Mouse (Mus musculus) ES-Bruce4 (cell line): ENCODE measurements around the gene Gm13030. TPM values are rescaled to one million over a fixed set of nuclear protein-coding genes. Genes with fewer than 3 reads are reported as not detected.

ENCODE experiments used
- H3K27ac ChIP-seq: 2 replicates; pipeline ENCODE4 v1.5.1; 2012; ENCODE audit warnings: low read length, inconsistent platforms; ENCODE audit not compliant: insufficient read depth
- H3K27me3 ChIP-seq: 2 replicates; pipeline ENCODE4 v1.6.1; 2012; ENCODE audit warnings: mild to moderate bottlenecking, low read length, inconsistent platforms; ENCODE audit not compliant: control insufficient read depth, poor library complexity, insufficient read depth, severe bottlenecking
- H3K36me3 ChIP-seq: 2 replicates; pipeline ENCODE4 v1.6.1; 2012; ENCODE audit warnings: inconsistent platforms, mild to moderate bottlenecking, low read length, moderate library complexity; ENCODE audit not compliant: control insufficient read depth, poor library complexity, insufficient read depth, severe bottlenecking
- H3K4me1 ChIP-seq: one replicate; pipeline ENCODE4 v1.8.1; 2011; ENCODE audit warnings: low read length; ENCODE audit not compliant: control insufficient read depth, insufficient read depth
- H3K4me3 ChIP-seq: 2 replicates; pipeline ENCODE4 v1.5.1; 2011; ENCODE audit warnings: low read depth, mild to moderate bottlenecking, low read length
- H3K9ac ChIP-seq: 2 replicates; pipeline ENCODE4 v1.6.1; 2012; ENCODE audit warnings: low read depth, mild to moderate bottlenecking, inconsistent platforms; ENCODE audit not compliant: poor library complexity, severe bottlenecking
- H3K9me3 ChIP-seq: replicated peaks from 2 replicates; pipeline ENCODE4 v1.6.1; 2012; ENCODE audit warnings: mild to moderate bottlenecking, low read length, inconsistent platforms; ENCODE audit not compliant: control insufficient read depth, poor library complexity, insufficient read depth, severe bottlenecking
- CTCF ChIP-seq: IDR thresholded peaks from one replicate; pipeline ENCODE4 v1.8.1; 2011; ENCODE audit warnings: low read depth, low read length
- EP300 ChIP-seq: IDR thresholded peaks from 2 replicates; pipeline ENCODE4 v1.6.1; 2011; ENCODE audit warnings: low read depth, low read length; ENCODE audit not compliant: insufficient read depth
- POLR2A ChIP-seq: IDR thresholded peaks from one replicate; pipeline ENCODE4 v1.8.1; 2011; ENCODE audit warnings: low read length; ENCODE audit not compliant: insufficient read depth
- polyA plus RNA-seq: library from polyadenylated mRNA; stranded (reverse); fragments of >200 nt; gene quantifications from 2 replicates; pipeline ENCODE4 v1.2.4, GENCODE M21; 2011; ENCODE audit warnings: low read depth; ENCODE audit not compliant: missing spikeins, insufficient read depth, insufficient read length

Gm13030 gene
- not detected in 2 replicates for polyA plus RNA-seq

GRCm38 (mm10) chr4:138873864-138874263, at the start of gene Gm13030:
TSS of gene Gm13030 (minus strand) at chr4:138873964.
- H3K27me3 ChIP-seq: no peaks in the 10 kb centered on the region
- H3K36me3 ChIP-seq: no peaks in the 10 kb centered on the region
- H3K4me1 ChIP-seq: peaks cover 2% of the 10 kb centered on the region
- no peak within 1 kb of the TSS for H3K9ac ChIP-seq
- no peak within 1 kb of the TSS for H3K4me3 ChIP-seq
- no peak for TF ChIP-seq CTCF
- TF ChIP-seq EP300: no peak
- TF ChIP-seq POLR2A: no peak
- no peaks in the 10 kb centered on the region for H3K9me3 ChIP-seq
- no peak within 1 kb of the TSS for H3K27ac ChIP-seq

GRCm38 (mm10) chr4:138922131-138922459, 48.3 kb upstream of the Gm13030 start:
- TF ChIP-seq EP300: 0 out of 2 replicates have a peak, but pooled peaks have one; percentile 4
- peak; percentile 99 for TF ChIP-seq CTCF
- no peak for TF ChIP-seq POLR2A
- H3K27me3 ChIP-seq: no peaks in the 10 kb centered on the region
- no peaks in the 10 kb centered on the region for H3K9me3 ChIP-seq
- H3K4me3 ChIP-seq: peak overlapping the region; percentile 38
- H3K36me3 ChIP-seq: no peaks in the 10 kb centered on the region
- no peaks in the 10 kb centered on the region for H3K4me1 ChIP-seq
- no peak overlapping the region for H3K9ac ChIP-seq
- H3K27ac ChIP-seq: no peak overlapping the region

DNA sequence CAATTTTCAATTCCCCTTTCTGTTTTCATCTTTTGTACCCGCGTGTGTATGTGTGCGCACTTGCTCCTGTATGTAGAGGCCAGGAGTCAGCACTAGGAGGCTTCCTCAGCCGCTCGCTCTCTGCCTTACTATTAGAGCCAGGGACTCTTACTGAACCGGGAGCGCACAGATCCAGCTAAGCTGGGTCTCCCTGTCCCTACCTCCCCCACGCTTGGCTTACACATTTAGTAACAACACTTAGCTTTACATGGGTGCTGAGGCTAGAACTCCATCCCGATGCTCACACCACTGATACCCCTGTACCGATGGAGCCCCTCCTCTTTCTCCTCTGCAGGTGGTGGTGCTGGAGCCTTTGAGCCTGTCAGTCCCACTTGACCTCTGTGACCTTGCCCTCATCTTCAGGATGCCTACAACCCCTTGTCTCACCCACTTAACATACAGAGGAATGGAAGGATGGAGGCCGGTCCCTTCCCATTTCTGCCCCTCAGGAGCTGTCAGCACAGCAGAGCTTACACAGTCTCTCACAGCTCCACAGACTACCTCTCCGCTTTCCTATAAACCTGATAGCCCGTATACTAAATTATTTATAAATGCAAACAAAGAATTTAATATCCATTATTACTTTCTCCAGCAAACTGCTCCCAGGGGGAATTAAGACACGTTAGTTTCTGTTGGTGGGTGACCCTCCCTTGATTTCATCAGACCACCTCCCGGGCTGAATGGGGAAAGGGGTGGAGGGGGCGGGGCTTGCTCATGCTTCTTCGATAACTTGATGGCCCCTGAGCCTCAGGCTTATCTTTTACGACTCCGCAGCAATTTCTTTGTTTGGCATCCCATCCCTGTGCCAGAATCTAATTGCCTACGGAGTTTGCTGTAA, 47.7 kb upstream of the Gm13030 start:
- H3K27ac ChIP-seq: no peak overlapping the region
- peak overlapping the region; percentile 38 for H3K4me3 ChIP-seq
- no peaks in the 10 kb centered on the region for H3K27me3 ChIP-seq
- TF ChIP-seq POLR2A: no peak
- TF ChIP-seq CTCF: no peak
- TF ChIP-seq EP300: no peak
- H3K9me3 ChIP-seq: no peaks in the 10 kb centered on the region
- no peaks in the 10 kb centered on the region for H3K4me1 ChIP-seq
- no peaks in the 10 kb centered on the region for H3K36me3 ChIP-seq
- no peak overlapping the region for H3K9ac ChIP-seq

DNA sequence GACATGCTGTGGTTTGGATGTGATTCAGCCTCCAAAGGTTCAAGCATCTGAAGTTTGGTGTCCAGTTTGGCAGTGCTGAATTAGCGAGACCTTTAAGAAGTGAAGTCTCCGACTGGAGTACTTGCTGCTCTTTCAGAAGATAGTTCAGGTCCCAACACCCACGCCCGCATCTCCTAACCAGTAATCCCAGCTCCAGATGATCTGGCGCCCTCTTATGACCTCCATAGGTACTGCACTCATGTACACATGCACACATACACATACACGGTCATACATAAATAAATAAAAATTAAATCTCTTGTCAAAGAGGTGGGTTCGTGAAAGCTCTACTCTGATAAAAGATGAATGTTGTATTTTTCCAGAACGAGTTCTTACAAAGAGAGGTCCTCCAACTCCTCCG, 43.5 kb upstream of the Gm13030 start:
- H3K27me3 ChIP-seq: no peaks in the 10 kb centered on the region
- H3K9ac ChIP-seq: no peak overlapping the region
- peak; percentile 40 for TF ChIP-seq CTCF
- no peak for TF ChIP-seq EP300
- H3K4me1 ChIP-seq: no peaks in the 10 kb centered on the region
- H3K9me3 ChIP-seq: no peaks in the 10 kb centered on the region
- no peak overlapping the region for H3K4me3 ChIP-seq
- no peaks in the 10 kb centered on the region for H3K36me3 ChIP-seq
- H3K27ac ChIP-seq: no peak overlapping the region

- H3K4me1 ChIP-seq: no peaks in the 10 kb centered on the region
- no peaks in the 10 kb centered on the region for H3K9me3 ChIP-seq
Observed at GRCm38 (mm10) chr4:138913797-138914196, 40.0 kb upstream of the Gm13030 start, which contains the start of gene Otud3. TSS of gene Otud3 (minus strand) at chr4:138913945.

DNA sequence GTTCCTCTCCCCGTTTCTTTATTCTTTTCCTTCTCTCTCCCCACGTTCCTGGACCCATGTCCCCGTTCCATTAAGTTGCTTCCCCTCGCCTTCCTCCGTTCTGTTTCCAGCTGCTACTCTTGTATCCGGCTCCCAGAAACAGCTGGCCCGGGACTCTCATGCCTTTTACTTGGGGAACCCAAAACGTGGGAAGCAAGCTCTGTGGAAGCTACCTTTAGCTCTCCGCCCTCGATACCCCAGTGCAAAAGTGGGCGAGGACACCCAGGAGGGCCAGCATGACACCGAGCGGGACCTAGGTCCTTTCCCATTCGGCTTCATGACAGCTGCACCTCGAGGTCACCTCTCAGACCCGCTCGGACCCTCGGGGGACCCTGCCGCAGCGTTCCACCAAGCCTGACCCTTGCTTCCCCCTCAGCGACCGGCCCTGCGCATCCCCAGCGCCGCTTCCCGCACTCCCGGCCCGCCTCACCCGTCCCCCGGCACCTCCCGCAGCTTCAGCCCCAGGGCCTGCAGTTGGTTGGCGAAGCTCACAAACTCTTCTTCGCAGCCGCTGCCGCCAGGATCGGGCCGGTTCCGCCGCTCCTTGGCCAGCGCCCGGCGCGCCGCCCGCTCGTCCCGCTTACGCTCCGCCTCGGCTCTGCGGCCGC, 39.5 kb upstream of the Gm13030 start:
- no peaks in the 10 kb centered on the region for H3K4me1 ChIP-seq
- TF ChIP-seq CTCF: no peak
- TF ChIP-seq EP300: no peak
- no peak for TF ChIP-seq POLR2A

More at GRCm38 (mm10) chr4:138913797-138914196, 40.0 kb upstream of the Gm13030 start, which contains the start of gene Otud3:
- Histone ChIP-seq H3K27ac (no peak within 1 kb of the TSS), H3K9ac (peak within 1 kb of the TSS; percentile 86), H3K36me3 (no peaks in the 10 kb centered on the region), H3K4me3 (peak within 1 kb of the TSS; percentile 96), H3K27me3 (no peaks in the 10 kb centered on the region)
- TF ChIP-seq CTCF: peak; percentile 80
- TF ChIP-seq EP300: peak; percentile 50; the same call in 1 of the 2 replicates
- no peak for TF ChIP-seq POLR2A

More for the DNA sequence above, 39.5 kb upstream of the Gm13030 start:
- H3K9ac ChIP-seq: peak overlapping the region; percentile 86
- H3K27me3 ChIP-seq: no peaks in the 10 kb centered on the region
- no peaks in the 10 kb centered on the region for H3K36me3 ChIP-seq
- peak overlapping the region; percentile 96 for H3K4me3 ChIP-seq
- no peaks in the 10 kb centered on the region for H3K9me3 ChIP-seq
- no peak overlapping the region for H3K27ac ChIP-seq
